Mouse (Mus musculus): ENCODE measurements around the gene Hfe. TPM values are rescaled to one million over a fixed set of nuclear protein-coding genes. Genes with fewer than 3 reads are reported as not detected.

Hfe gene
- polyA plus RNA-seq, 1 experiment from 2014 or later, result 7.6 TPM

- Histone ChIP-seq H3K27me3 (ENCODE audit: control insufficient read depth, insufficient read depth, low read length) (no peaks in the 10 kb centered on the region), H3K4me3 (ENCODE audit: low read length) (no peak overlapping the region), H3K4me1 (ENCODE audit: control insufficient read depth, insufficient read depth, low read length) (0 out of 2 replicates have a peak, but pooled peaks cover 6% of the 10 kb centered on the region), H3K4me2 (replicated peaks; ENCODE audit: low read depth, low read length) (0 out of 2 replicates have a peak overlapping the region, but pooled peaks have one; percentile 23), H3K27ac (ENCODE audit: low read depth, low read length) (peak overlapping the region; percentile 65), H3K36me3 (ENCODE audit: control insufficient read depth, insufficient read depth, low read length) (no peaks in the 10 kb centered on the region), H3K9ac (ENCODE audit: low read depth, low read length) (no peak overlapping the region), H3K9me3 (ENCODE audit: control insufficient read depth, low read length) (no peaks in the 10 kb centered on the region)
- no peak for ATAC-seq (ENCODE audit: low FRiP score, low TSS enrichment)
- WGBS, result 72% methylated on average over 6 of the region's 6 CpGs
These were observed 11.7 kb downstream of the Hfe start for GRCm38 (mm10) chr13:23698996-23699395.

- Histone ChIP-seq H3K4me2 (replicated peaks; ENCODE audit: low read depth, low read length) (peak within 1 kb of the TSS; percentile 74), H3K9ac (ENCODE audit: low read depth, low read length) (peak within 1 kb of the TSS; percentile 76), H3K4me1 (ENCODE audit: control insufficient read depth, insufficient read depth, low read length) (0 out of 2 replicates have a peak, but pooled peaks cover 6% of the 10 kb centered on the region), H3K9me3 (ENCODE audit: control insufficient read depth, low read length) (no peaks in the 10 kb centered on the region), H3K27me3 (ENCODE audit: control insufficient read depth, insufficient read depth, low read length) (no peaks in the 10 kb centered on the region), H3K4me3 (ENCODE audit: low read length) (peak within 1 kb of the TSS; percentile 45), H3K36me3 (ENCODE audit: control insufficient read depth, insufficient read depth, low read length) (no peaks in the 10 kb centered on the region), H3K27ac (ENCODE audit: low read depth, low read length) (peak within 1 kb of the TSS; percentile 94)
- ATAC-seq (ENCODE audit: low FRiP score, low TSS enrichment), result peak; percentile 97
- under 1% methylated on average over 14 of the region's 22 CpGs for WGBS
These were observed 12.4 kb downstream of the Hfe start, which contains the start of gene Hist1h4c for GRCm38 (mm10) chr13:23698300-23698693. Hist1h4c (minus strand) TSS chr13:23698454.

- Histone ChIP-seq H3K4me1 (ENCODE audit: control insufficient read depth, insufficient read depth, low read length) (0 out of 2 replicates have a peak, but pooled peaks cover 6% of the 10 kb centered on the region), H3K27ac (ENCODE audit: low read depth, low read length) (peak overlapping the region; percentile 94), H3K4me2 (replicated peaks; ENCODE audit: low read depth, low read length) (peak overlapping the region; percentile 74), H3K9me3 (ENCODE audit: control insufficient read depth, low read length) (no peaks in the 10 kb centered on the region), H3K27me3 (ENCODE audit: control insufficient read depth, insufficient read depth, low read length) (no peaks in the 10 kb centered on the region), H3K36me3 (ENCODE audit: control insufficient read depth, insufficient read depth, low read length) (no peaks in the 10 kb centered on the region), H3K9ac (ENCODE audit: low read depth, low read length) (peak overlapping the region; percentile 76), H3K4me3 (ENCODE audit: low read length) (peak overlapping the region; percentile 45)
- under 1% methylated on average over 24 of the region's 32 CpGs for WGBS
- peak; percentile 20; the same call in 1 of the 2 replicates for ATAC-seq (ENCODE audit: low FRiP score, low TSS enrichment)
These were observed 13.0 kb downstream of the Hfe start for GRCm38 (mm10) chr13:23697491-23698299.

DNA sequence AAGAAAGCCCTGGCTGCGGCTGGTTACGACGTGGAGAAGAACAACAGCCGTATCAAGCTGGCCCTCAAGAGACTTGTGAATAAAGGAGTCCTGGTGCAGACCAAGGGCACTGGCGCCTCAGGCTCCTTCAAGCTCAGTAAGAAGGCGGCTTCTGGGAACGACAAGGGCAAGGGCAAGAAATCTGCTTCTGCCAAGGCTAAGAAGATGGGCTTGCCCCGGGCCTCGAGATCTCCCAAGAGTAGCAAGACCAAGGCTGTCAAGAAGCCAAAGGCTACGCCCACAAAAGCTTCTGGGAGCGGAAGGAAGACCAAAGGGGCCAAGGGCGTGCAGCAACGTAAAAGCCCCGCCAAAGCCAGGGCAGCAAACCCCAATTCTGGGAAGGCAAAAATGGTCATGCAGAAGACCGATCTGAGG, 14.6 kb downstream of the Hfe start:
- Histone ChIP-seq H3K36me3 (ENCODE audit: control insufficient read depth, insufficient read depth, low read length) (no peaks in the 10 kb centered on the region), H3K27ac (ENCODE audit: low read depth, low read length) (no peak overlapping the region), H3K9me3 (ENCODE audit: control insufficient read depth, low read length) (no peaks in the 10 kb centered on the region), H3K4me2 (replicated peaks; ENCODE audit: low read depth, low read length) (no peak overlapping the region), H3K27me3 (ENCODE audit: control insufficient read depth, insufficient read depth, low read length) (no peaks in the 10 kb centered on the region), H3K9ac (ENCODE audit: low read depth, low read length) (no peak overlapping the region), H3K4me1 (ENCODE audit: control insufficient read depth, insufficient read depth, low read length) (0 out of 2 replicates have a peak, but pooled peaks cover 6% of the 10 kb centered on the region), H3K4me3 (ENCODE audit: low read length) (no peak overlapping the region)
- ATAC-seq (ENCODE audit: low FRiP score, low TSS enrichment), result no peak
- 56% methylated on average over 15 of the region's 15 CpGs for WGBS

DNA sequence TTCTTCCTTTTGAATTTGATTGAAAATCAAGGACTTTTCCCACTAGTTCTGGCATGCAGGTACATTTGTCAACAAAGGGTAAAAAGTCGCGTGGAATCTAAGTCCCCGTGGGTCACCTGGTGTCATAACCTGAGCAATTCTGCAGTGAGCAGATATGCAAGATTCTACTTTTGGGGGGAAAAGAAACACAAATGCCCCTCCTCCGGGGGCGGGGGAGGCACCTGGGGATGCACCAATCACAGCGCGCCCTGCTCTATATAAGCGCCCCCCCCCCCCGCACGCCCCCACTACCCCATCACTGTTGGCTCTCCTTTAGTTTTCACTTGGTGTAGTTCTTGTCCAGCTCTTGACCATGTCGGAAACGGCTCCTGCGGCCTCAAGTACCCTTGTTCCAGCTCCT, 15.1 kb downstream of the Hfe start, which contains the start of gene Hist1h1t:
TSS of gene Hist1h1t (plus strand) at position 301 of the 400 bp plus-strand sequence.
- WGBS, result 65% methylated on average over 11 of the region's 13 CpGs
- Histone ChIP-seq H3K4me1 (ENCODE audit: control insufficient read depth, insufficient read depth, low read length) (0 out of 2 replicates have a peak, but pooled peaks cover 6% of the 10 kb centered on the region), H3K4me3 (ENCODE audit: low read length) (no peak within 1 kb of the TSS), H3K9me3 (ENCODE audit: control insufficient read depth, low read length) (no peaks in the 10 kb centered on the region), H3K9ac (ENCODE audit: low read depth, low read length) (no peak within 1 kb of the TSS), H3K36me3 (ENCODE audit: control insufficient read depth, insufficient read depth, low read length) (peaks cover 4% of the 10 kb centered on the region; the same call in 1 of the 2 replicates), H3K27me3 (ENCODE audit: control insufficient read depth, insufficient read depth, low read length) (no peaks in the 10 kb centered on the region), H3K4me2 (replicated peaks; ENCODE audit: low read depth, low read length) (no peak within 1 kb of the TSS), H3K27ac (ENCODE audit: low read depth, low read length) (no peak within 1 kb of the TSS)
- no peak for ATAC-seq (ENCODE audit: low FRiP score, low TSS enrichment)

DNA sequence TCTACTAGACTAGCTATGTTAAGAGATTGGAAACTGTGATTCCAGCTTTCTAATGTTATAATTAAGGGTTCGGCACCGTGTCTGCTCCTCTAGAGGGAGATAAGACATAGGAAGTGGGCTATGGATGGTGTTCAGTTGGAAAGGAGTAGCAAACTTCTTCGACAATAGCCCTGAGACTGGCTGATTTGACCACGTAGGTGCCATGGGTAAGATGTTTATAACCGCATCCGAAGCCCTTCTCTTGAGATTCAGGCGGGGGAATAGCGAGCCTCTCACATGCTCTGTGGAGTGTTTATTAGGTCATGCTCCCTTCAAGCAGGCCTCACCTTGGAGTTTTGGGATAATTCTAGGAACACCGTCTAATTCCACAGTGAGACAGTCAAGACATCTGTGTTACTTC, 15.7 kb downstream of the Hfe start:
- H3K4me1 ChIP-seq (ENCODE audit: control insufficient read depth, insufficient read depth, low read length), result 0 out of 2 replicates have a peak, but pooled peaks cover 6% of the 10 kb centered on the region
- H3K27me3 ChIP-seq (ENCODE audit: control insufficient read depth, insufficient read depth, low read length), result no peaks in the 10 kb centered on the region
- ATAC-seq (ENCODE audit: low FRiP score, low TSS enrichment), result no peak
- 97% methylated on average over 9 of the region's 9 CpGs for WGBS
- H3K9me3 ChIP-seq (ENCODE audit: control insufficient read depth, low read length), result no peaks in the 10 kb centered on the region
- no peak overlapping the region for H3K9ac ChIP-seq (ENCODE audit: low read depth, low read length)
- no peak overlapping the region for H3K27ac ChIP-seq (ENCODE audit: low read depth, low read length)
- no peak overlapping the region for H3K4me2 ChIP-seq (replicated peaks; ENCODE audit: low read depth, low read length)
- H3K36me3 ChIP-seq (ENCODE audit: control insufficient read depth, insufficient read depth, low read length), result peaks cover 4% of the 10 kb centered on the region; the same call in 1 of the 2 replicates
- H3K4me3 ChIP-seq (ENCODE audit: low read length), result no peak overlapping the region

DNA sequence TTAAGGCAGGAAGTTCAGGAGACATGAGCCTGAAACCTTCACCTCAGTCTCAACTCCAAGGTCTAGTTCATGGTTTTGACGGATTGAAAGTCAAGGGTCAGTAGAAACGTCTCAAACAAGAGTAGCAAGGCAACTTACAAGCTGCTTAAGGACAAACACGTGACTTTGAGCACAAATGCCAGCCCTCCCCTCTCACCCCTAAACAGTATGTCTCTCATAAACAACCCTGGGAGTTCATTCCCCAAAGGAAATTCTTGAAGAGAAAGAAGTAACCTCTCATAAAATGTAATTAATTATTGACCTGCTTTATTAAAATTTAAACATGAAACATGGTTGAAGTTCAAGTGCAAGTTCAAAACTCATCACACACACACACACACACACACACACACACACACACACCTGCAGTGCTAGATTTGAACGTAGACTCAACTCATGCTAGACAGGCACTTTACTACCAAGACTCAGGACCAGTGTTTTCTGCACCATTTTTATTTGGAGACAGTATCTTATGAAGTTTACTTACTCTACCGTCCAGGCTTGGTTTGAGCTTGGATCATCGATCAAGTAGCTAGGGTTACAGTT, 16.7 kb downstream of the Hfe start:
- no peak overlapping the region for H3K9ac ChIP-seq (ENCODE audit: low read depth, low read length)
- H3K4me1 ChIP-seq (ENCODE audit: control insufficient read depth, insufficient read depth, low read length), result 0 out of 2 replicates have a peak, but pooled peaks cover 6% of the 10 kb centered on the region
- H3K4me2 ChIP-seq (replicated peaks; ENCODE audit: low read depth, low read length), result no peak overlapping the region
- H3K9me3 ChIP-seq (ENCODE audit: control insufficient read depth, low read length), result no peaks in the 10 kb centered on the region
- H3K36me3 ChIP-seq (ENCODE audit: control insufficient read depth, insufficient read depth, low read length), result peaks cover 4% of the 10 kb centered on the region; the same call in 1 of the 2 replicates
- H3K4me3 ChIP-seq (ENCODE audit: low read length), result no peak overlapping the region
- WGBS, result 72% methylated on average over 6 of the region's 6 CpGs
- ATAC-seq (ENCODE audit: low FRiP score, low TSS enrichment), result no peak
- no peaks in the 10 kb centered on the region for H3K27me3 ChIP-seq (ENCODE audit: control insufficient read depth, insufficient read depth, low read length)
- no peak overlapping the region for H3K27ac ChIP-seq (ENCODE audit: low read depth, low read length)

DNA sequence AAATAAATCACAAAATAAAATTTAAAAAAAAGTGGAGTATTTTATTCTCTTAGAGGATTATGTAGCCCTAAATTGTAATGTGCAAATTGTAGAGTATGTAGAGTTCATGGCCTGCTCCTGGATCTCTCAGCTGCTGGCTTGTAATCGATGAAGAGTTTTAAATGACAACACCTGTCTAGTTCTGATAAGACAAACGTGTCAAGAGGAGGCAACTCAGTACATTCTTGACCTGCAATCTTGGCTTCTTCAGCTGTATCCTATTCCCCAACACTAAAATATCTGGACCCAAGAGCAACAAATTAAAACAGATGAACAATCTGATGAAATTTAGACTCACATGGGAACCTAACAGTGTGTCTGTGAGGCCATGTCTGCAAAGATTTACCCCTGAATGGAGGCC, 21.2 kb downstream of the Hfe start:
- H3K9me3 ChIP-seq (ENCODE audit: control insufficient read depth, low read length), result no peaks in the 10 kb centered on the region
- no peaks in the 10 kb centered on the region for H3K27me3 ChIP-seq (ENCODE audit: control insufficient read depth, insufficient read depth, low read length)
- no peak overlapping the region for H3K9ac ChIP-seq (ENCODE audit: low read depth, low read length)
- no peak overlapping the region for H3K4me2 ChIP-seq (replicated peaks; ENCODE audit: low read depth, low read length)
- 87% methylated on average over 2 of the region's 2 CpGs for WGBS
- H3K36me3 ChIP-seq (ENCODE audit: control insufficient read depth, insufficient read depth, low read length), result peaks cover 4% of the 10 kb centered on the region; the same call in 1 of the 2 replicates
- H3K4me1 ChIP-seq (ENCODE audit: control insufficient read depth, insufficient read depth, low read length), result 0 out of 2 replicates have a peak, but pooled peaks cover 3% of the 10 kb centered on the region
- no peak overlapping the region for H3K4me3 ChIP-seq (ENCODE audit: low read length)
- ATAC-seq (ENCODE audit: low FRiP score, low TSS enrichment), result no peak
- no peak overlapping the region for H3K27ac ChIP-seq (ENCODE audit: low read depth, low read length)

Data from kidney, embryonic 14.5 days (tissue).